Mouse (Mus musculus) telencephalon, adult 2 months (tissue): ENCODE results near the gene Lrch3.
"Not testable (repeated sequence)": the region's sequence is repeated elsewhere in the genome, so short reads cannot be mapped to it uniquely, and the experiment has no call there.

Source experiments
- DNase-seq: peaks from one replicate; pipeline ENCODE4 v3.0.0-alpha.2; 2011; ENCODE audit warnings: low read depth, low spot score

Gene Lrch3

GRCm38 (mm10) chr16:32913937-32914881 is at the start of gene Lrch3:
Gene Lrch3, plus strand, starts transcription at chr16:32914100.
- peak; percentile 72 for DNase-seq

- DNase-seq = no peak
These were observed 48.5 kb upstream of the Lrch3 start for GRCm38 (mm10) chr16:32865401-32865800.

- DNase-seq = no peak
These were observed 47.2 kb upstream of the Lrch3 start for GRCm38 (mm10) chr16:32866713-32867112.

GRCm38 (mm10) chr16:32867919-32868552 is 45.9 kb upstream of the Lrch3 start:
- peak; percentile 97 for DNase-seq

- DNase-seq = no peak
These were observed 43.7 kb upstream of the Lrch3 start for GRCm38 (mm10) chr16:32870231-32870630.

GRCm38 (mm10) chr16:32873366-32873765 is 40.5 kb upstream of the Lrch3 start:
- no peak for DNase-seq

- DNase-seq = not testable (repeated sequence)
These were observed 38.6 kb upstream of the Lrch3 start for GRCm38 (mm10) chr16:32875281-32875680.

- no peak for DNase-seq
These were observed 38.1 kb upstream of the Lrch3 start for GRCm38 (mm10) chr16:32875847-32876246.

GRCm38 (mm10) chr16:32876831-32877230 is 37.1 kb upstream of the Lrch3 start:
- no peak for DNase-seq

- DNase-seq = peak; percentile 93
These were observed 36.4 kb upstream of the Lrch3 start, which contains the start of the genes Fyttd1 and Rubcn for GRCm38 (mm10) chr16:32877343-32878156. Gene Fyttd1, plus strand, starts transcription at chr16:32877500. Gene Rubcn, minus strand, starts transcription at chr16:32877766.

- no peak for DNase-seq
These were observed 35.7 kb upstream of the Lrch3 start for GRCm38 (mm10) chr16:32878157-32878598.

GRCm38 (mm10) chr16:32878972-32879926 is 34.7 kb upstream of the Lrch3 start:
- DNase-seq = no peak

- DNase-seq = no peak
These were observed 32.4 kb upstream of the Lrch3 start for GRCm38 (mm10) chr16:32881538-32881937.

GRCm38 (mm10) chr16:32887996-32888395 is 25.9 kb upstream of the Lrch3 start:
- DNase-seq = no peak

GRCm38 (mm10) chr16:32889881-32890280 is 24.0 kb upstream of the Lrch3 start:
- no peak for DNase-seq

- no peak for DNase-seq
These were observed 17.8 kb upstream of the Lrch3 start for GRCm38 (mm10) chr16:32896126-32896525.

GRCm38 (mm10) chr16:32901360-32902050 is 12.4 kb upstream of the Lrch3 start:
- no peak for DNase-seq

- DNase-seq = no peak
These were observed 11.9 kb upstream of the Lrch3 start for GRCm38 (mm10) chr16:32902051-32902428.

GRCm38 (mm10) chr16:32906186-32906585 is 7.7 kb upstream of the Lrch3 start:
- no peak for DNase-seq

- DNase-seq = no peak
These were observed 7.2 kb upstream of the Lrch3 start for GRCm38 (mm10) chr16:32906727-32907126.
